Mouse (Mus musculus) lung, postnatal 0 days (tissue): ENCODE measurements around the gene Mettl21e. TPM values are rescaled to one million over a fixed set of nuclear protein-coding genes. Genes with fewer than 3 reads are reported as not detected.
A peak's percentile ranks its signal among the peaks of the same experiment; 100 is the strongest.
"Not testable (repeated sequence)": the region's sequence is repeated elsewhere in the genome, so short reads cannot be mapped to it uniquely, and the experiment has no call there.

ENCODE experiments used
- ATAC-seq: fragments of 200-750 bp; cut with Nextera tagmentation; 2 replicates; pipeline ENCODE4 v1.8.0; 2017; ENCODE audit warnings: moderate library complexity
- DNase-seq: peaks from one replicate; pipeline ENCODE4 v3.0.0-alpha.2; 2016; ENCODE audit warnings: low spot score
- H3K27ac ChIP-seq: fragments of 300-500 bp; sonication (generic); 2 replicates; pipeline ENCODE4 v1.5.1; 2014; ENCODE audit warnings: antibody characterized with exemption, mild to moderate bottlenecking, low read length, mixed read lengths
- H3K27me3 ChIP-seq: fragments of 300-500 bp; sonication (generic); replicated peaks from 2 replicates; pipeline ENCODE4 v1.6.1; 2014; ENCODE audit warnings: low read length, mixed read lengths; ENCODE audit not compliant: insufficient read depth
- H3K36me3 ChIP-seq: fragments of 300-500 bp; sonication (generic); 2 replicates; pipeline ENCODE4 v1.6.1; 2014; ENCODE audit warnings: low read length, mixed read lengths; ENCODE audit not compliant: insufficient read depth
- H3K4me1 ChIP-seq: fragments of 300-500 bp; sonication (generic); 2 replicates; pipeline ENCODE4 v1.6.1; 2014; ENCODE audit warnings: antibody characterized with exemption, low read depth, low read length, mixed read lengths; ENCODE audit not compliant: insufficient read depth
- H3K4me2 ChIP-seq: fragments of 300-500 bp; sonication (generic); replicated peaks from 2 replicates; pipeline ENCODE4 v1.6.1; 2014; ENCODE audit warnings: low read depth, mild to moderate bottlenecking, low read length, moderate library complexity, mixed read lengths
- H3K4me3 ChIP-seq: fragments of 300-500 bp; sonication (generic); 2 replicates; pipeline ENCODE4 v1.5.1; 2014; ENCODE audit warnings: low read depth, low read length
- H3K9ac ChIP-seq: fragments of 300-500 bp; sonication (generic); replicated peaks from 2 replicates; pipeline ENCODE4 v1.6.1; 2014; ENCODE audit warnings: low read depth, mild to moderate bottlenecking
- H3K9me3 ChIP-seq: fragments of 300-500 bp; sonication (generic); 2 replicates; pipeline ENCODE4 v1.6.1; 2016; ENCODE audit warnings: low read length, mixed read lengths
- CTCF ChIP-seq: IDR thresholded peaks from 2 replicates; pipeline ENCODE4 v1.5.1; 2016; ENCODE audit warnings: antibody characterized with exemption, mild to moderate bottlenecking
- EP300 ChIP-seq: IDR thresholded peaks from 2 replicates; pipeline ENCODE4 v1.6.1; 2016; ENCODE audit warnings: antibody characterized with exemption, mild to moderate bottlenecking, control low read depth
- WGBS: fragments of 180-500 bp; shearing (Covaris S2); extraction: QIAGEN DNeasy Blood & Tissue Kit; methylation state at CpG from one replicate; pipeline ENCODE4 v1.1.7; 2014; 5-methylcytosine and 5-hydroxymethylcytosine counted together
- polyA plus RNA-seq: library from polyadenylated mRNA; unstranded; fragments of >200 nt; fragmentation: Nextera tagmentation; extraction: Ambion mirVana; gene quantifications from 2 replicates; pipeline ENCODE4 v1.2.1, GENCODE M21; 2015

Mettl21e gene
- polyA plus RNA-seq = 6.4 and 13.2 TPM in 2 replicates

- H3K9ac ChIP-seq = no peak within 1 kb of the TSS
- H3K27me3 ChIP-seq = no peaks in the 10 kb centered on the region
- peak within 1 kb of the TSS; percentile 19; the same call in 1 of the 2 replicates for H3K4me3 ChIP-seq
- WGBS = 47% methylated on average over 1 of the region's 1 CpGs
- H3K4me1 ChIP-seq = no peaks in the 10 kb centered on the region; the same call in 1 of the 2 replicates
- ATAC-seq (peak; percentile 88), DNase-seq (peak; percentile 93)
- peak within 1 kb of the TSS; percentile 64; the same call in 1 of the 2 replicates for H3K27ac ChIP-seq
- TF ChIP-seq CTCF (no peak), EP300 (peak; percentile 85)
- H3K9me3 ChIP-seq = no peaks in the 10 kb centered on the region
- no peak within 1 kb of the TSS for H3K4me2 ChIP-seq
- no peaks in the 10 kb centered on the region for H3K36me3 ChIP-seq
These were observed at the start of gene Mettl21e for GRCm38 (mm10) chr1:44218876-44219275. TSS of gene Mettl21e (minus strand) at chr1:44218961.

- not testable (repeated sequence) for H3K4me1 ChIP-seq, H3K36me3 ChIP-seq, H3K4me2 ChIP-seq, DNase-seq, H3K4me3 ChIP-seq, H3K9me3 ChIP-seq, H3K27ac ChIP-seq, ATAC-seq, H3K27me3 ChIP-seq, H3K9ac ChIP-seq
- WGBS = 67% methylated on average over 2 of the region's 2 CpGs
These were observed 21.7 kb upstream of the Mettl21e start for GRCm38 (mm10) chr1:44240440-44240839.

GRCm38 (mm10) chr1:44239969-44240368 is 21.2 kb upstream of the Mettl21e start:
- no peak for TF ChIP-seq EP300
- no peak for TF ChIP-seq CTCF
- no peak overlapping the region for H3K4me2 ChIP-seq
- H3K27ac ChIP-seq = no peak overlapping the region
- WGBS = 85% methylated on average over 3 of the region's 3 CpGs
- no peak overlapping the region for H3K4me3 ChIP-seq
- no peak for DNase-seq
- no peaks in the 10 kb centered on the region for H3K4me1 ChIP-seq
- H3K27me3 ChIP-seq = no peaks in the 10 kb centered on the region
- ATAC-seq = no peak
- H3K36me3 ChIP-seq = no peaks in the 10 kb centered on the region
- no peak overlapping the region for H3K9ac ChIP-seq
- no peaks in the 10 kb centered on the region for H3K9me3 ChIP-seq

- H3K36me3 ChIP-seq = no peaks in the 10 kb centered on the region
- no peaks in the 10 kb centered on the region for H3K4me1 ChIP-seq
- H3K9me3 ChIP-seq = no peaks in the 10 kb centered on the region
- no peaks in the 10 kb centered on the region for H3K27me3 ChIP-seq
- H3K9ac ChIP-seq = no peak overlapping the region
- H3K4me2 ChIP-seq = no peak overlapping the region
- no peak overlapping the region for H3K27ac ChIP-seq
- 70% methylated on average over 2 of the region's 2 CpGs for WGBS
- DNase-seq = no peak
- no peak for ATAC-seq
- H3K4me3 ChIP-seq = no peak overlapping the region
- TF ChIP-seq CTCF (no peak), EP300 (no peak)
These were observed 18.5 kb upstream of the Mettl21e start for GRCm38 (mm10) chr1:44237305-44237704.

- H3K4me1 ChIP-seq = no peaks in the 10 kb centered on the region
- H3K9ac ChIP-seq = no peak overlapping the region
- H3K4me2 ChIP-seq = no peak overlapping the region
- H3K4me3 ChIP-seq = no peak overlapping the region
- H3K27me3 ChIP-seq = no peaks in the 10 kb centered on the region
- DNase-seq (no peak), ATAC-seq (no peak)
- no peaks in the 10 kb centered on the region for H3K36me3 ChIP-seq
- H3K9me3 ChIP-seq = no peaks in the 10 kb centered on the region
- H3K27ac ChIP-seq = no peak overlapping the region
- TF ChIP-seq EP300 = no peak
- no peak for TF ChIP-seq CTCF
- WGBS = 71% methylated on average over 2 of the region's 2 CpGs
These were observed 16.6 kb upstream of the Mettl21e start for GRCm38 (mm10) chr1:44235311-44235710.

- not testable (repeated sequence) for H3K27ac ChIP-seq, H3K4me1 ChIP-seq, H3K4me3 ChIP-seq, ATAC-seq, H3K27me3 ChIP-seq, DNase-seq, H3K9ac ChIP-seq, H3K4me2 ChIP-seq, H3K9me3 ChIP-seq, H3K36me3 ChIP-seq
- WGBS = 89% methylated on average over 2 of the region's 2 CpGs
These were observed 15.8 kb upstream of the Mettl21e start for GRCm38 (mm10) chr1:44234531-44234930.

GRCm38 (mm10) chr1:44229044-44229443 is 10.3 kb upstream of the Mettl21e start:
- Histone ChIP-seq H3K27me3 (no peaks in the 10 kb centered on the region), H3K9ac (no peak overlapping the region), H3K4me3 (no peak overlapping the region), H3K36me3 (no peaks in the 10 kb centered on the region), H3K4me2 (no peak overlapping the region), H3K9me3 (no peaks in the 10 kb centered on the region), H3K27ac (no peak overlapping the region), H3K4me1 (no peaks in the 10 kb centered on the region)
- TF ChIP-seq EP300 = no peak
- peak; percentile 75 for TF ChIP-seq CTCF
- peak; percentile 49; the same call in 1 of the 2 replicates for ATAC-seq
- DNase-seq = peak; percentile 63
- 47% methylated on average over 2 of the region's 2 CpGs for WGBS
